9 mouse cellular contexts compared by ENCODE assay signal in the genomic region with DNA sequence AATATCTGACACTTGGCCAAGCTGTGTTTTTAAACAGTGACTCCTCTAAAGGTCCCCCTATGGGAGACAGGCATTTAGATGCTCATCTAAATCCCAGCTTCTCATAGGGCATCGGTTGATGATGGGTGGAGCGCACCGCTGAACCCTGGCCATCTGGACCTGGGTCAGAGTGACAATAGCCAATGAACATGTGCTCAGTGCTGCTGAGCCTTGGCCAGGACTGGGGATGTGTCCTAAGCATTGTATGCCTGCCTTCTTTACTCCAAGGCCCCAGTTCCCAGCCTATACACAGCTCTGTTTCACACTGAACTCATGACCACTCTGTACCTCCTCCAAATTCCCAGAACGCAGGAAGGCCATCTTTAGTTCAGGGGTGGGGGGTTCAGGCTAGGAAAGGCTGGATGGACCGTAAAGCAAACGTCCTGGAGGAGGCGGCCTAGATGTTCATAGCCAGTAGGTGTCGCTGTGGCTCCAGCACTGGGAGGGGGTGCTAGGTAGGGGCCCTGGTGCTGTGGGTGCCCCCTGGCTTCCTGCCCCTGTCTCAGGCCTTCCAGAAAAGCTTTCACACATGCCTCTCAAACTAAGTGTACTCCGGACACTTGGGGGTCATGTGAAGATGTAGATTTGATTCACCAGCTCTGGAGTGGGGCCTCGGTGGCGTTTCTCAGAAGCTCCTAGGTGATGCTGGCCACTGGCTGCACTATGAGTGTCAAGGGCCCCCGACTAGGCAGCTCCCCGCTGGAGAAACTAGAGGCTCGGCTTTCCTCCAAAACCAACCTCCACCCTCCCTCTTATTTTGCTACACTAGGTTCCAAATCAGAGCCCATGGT.
DNase-seq lines count a peak whose midpoint lies in the region; ATAC-seq lines count a peak whose summit lies in the region.
"Had no signal": no experiment of that assay in that cellular context is flagged by ENCODE, and none has a peak within 500 bp of the region (broad histone marks: within the 10 kb centered on the region; RNA-seq: fewer than 3 reads in every experiment).

No protein-coding gene starts in this region.

- H3K36me3 ChIP-seq in forebrain, embryonic 10.5 days (replicated peaks) = no peaks in the 10 kb centered on the region
- H3K36me3 ChIP-seq in forebrain, embryonic 15.5 days = no peaks in the 10 kb centered on the region
- H3K36me3 ChIP-seq in forebrain, embryonic 13.5 days (ENCODE audit: poor library complexity, severe bottlenecking) = no peaks in the 10 kb centered on the region
- H3K36me3 ChIP-seq in hindbrain, embryonic 13.5 days = no peaks in the 10 kb centered on the region
- H3K36me3 ChIP-seq: limb, embryonic 15.5 days had no signal

- no peaks in the 10 kb centered on the region for H3K9me3 ChIP-seq in forebrain, embryonic 10.5 days
- H3K9me3 ChIP-seq in forebrain, embryonic 15.5 days = no peaks in the 10 kb centered on the region
- H3K9me3 ChIP-seq in forebrain, embryonic 13.5 days (replicated peaks) = no peaks in the 10 kb centered on the region
- no peaks in the 10 kb centered on the region for H3K9me3 ChIP-seq in hindbrain, embryonic 13.5 days
- H3K9me3 ChIP-seq: limb, embryonic 15.5 days had no signal

- no peak overlapping the region for H3K4me2 ChIP-seq in forebrain, embryonic 15.5 days (replicated peaks)
- no peak overlapping the region for H3K4me2 ChIP-seq in forebrain, embryonic 13.5 days
- no peak overlapping the region for H3K4me2 ChIP-seq in hindbrain, embryonic 13.5 days
- H3K4me2 ChIP-seq: limb, embryonic 15.5 days had no signal

- H3K4me3 ChIP-seq in forebrain, embryonic 10.5 days = no peak overlapping the region
- H3K4me3 ChIP-seq in forebrain, embryonic 15.5 days = no peak overlapping the region
- H3K4me3 ChIP-seq in forebrain, embryonic 13.5 days = no peak overlapping the region
- no peak overlapping the region for H3K4me3 ChIP-seq in hindbrain, embryonic 13.5 days
- H3K4me3 ChIP-seq: limb, embryonic 15.5 days had no signal

- WGBS in forebrain, embryonic 10.5 days = 19% methylated on average over 14 of the region's 14 CpGs
- WGBS in forebrain, embryonic 15.5 days = 21% methylated on average over 14 of the region's 14 CpGs
- 23% methylated on average over 14 of the region's 14 CpGs for WGBS in forebrain, embryonic 13.5 days
- 20% methylated on average over 14 of the region's 14 CpGs for WGBS in hindbrain, embryonic 13.5 days

- H3K27ac ChIP-seq in forebrain, embryonic 10.5 days = no peak overlapping the region
- no peak overlapping the region for H3K27ac ChIP-seq in forebrain, embryonic 15.5 days (replicated peaks)
- H3K27ac ChIP-seq in forebrain, embryonic 13.5 days = no peak overlapping the region
- H3K27ac ChIP-seq in hindbrain, embryonic 13.5 days = 0 out of 2 replicates have a peak overlapping the region, but pooled peaks have one; percentile 4
- H3K27ac ChIP-seq: limb, embryonic 15.5 days had no signal

- ATAC-seq in forebrain, embryonic 15.5 days (replicated peaks) = no peak
- peak; percentile 55; the same call in 1 of the 2 replicates for ATAC-seq in forebrain, embryonic 13.5 days
- peak; percentile 53 for ATAC-seq in hindbrain, embryonic 13.5 days (ENCODE audit: low FRiP score)
- ATAC-seq in megakaryocyte progenitor cell, adult 5-6 weeks (replicated peaks; ENCODE audit: poor library complexity) = peak; percentile 88

- peaks cover 17% of the 10 kb centered on the region for H3K4me1 ChIP-seq in forebrain, embryonic 10.5 days
- no peaks in the 10 kb centered on the region for H3K4me1 ChIP-seq in forebrain, embryonic 15.5 days
- no peaks in the 10 kb centered on the region for H3K4me1 ChIP-seq in forebrain, embryonic 13.5 days
- H3K4me1 ChIP-seq in hindbrain, embryonic 13.5 days (replicated peaks) = peaks cover 28% of the 10 kb centered on the region

- DNase-seq in forebrain, embryonic 10.5 days (ENCODE audit: extremely low spot score, low spot score) = peak; percentile 74
- peak; percentile 62 to 73 for DNase-seq in adrenal gland, postnatal 36 days
- DNase-seq in layer of hippocampus, postnatal 25 days (ENCODE audit: extremely low spot score in 1 of 2, low spot score in 1 of 2) = peak; percentile 42 to 76
- peak; percentile 14 to 19 for DNase-seq in spleen, postnatal 36 days (ENCODE audit: low spot score in 2 of 2)

- peaks cover 99% of the 10 kb centered on the region for H3K27me3 ChIP-seq in forebrain, embryonic 10.5 days (ENCODE audit: poor library complexity, severe bottlenecking)
- peaks cover 14% of the 10 kb centered on the region; the same call in 1 of the 2 replicates for H3K27me3 ChIP-seq in forebrain, embryonic 15.5 days
- H3K27me3 ChIP-seq in forebrain, embryonic 13.5 days = peaks cover 45% of the 10 kb centered on the region
- H3K27me3 ChIP-seq in hindbrain, embryonic 13.5 days = peaks cover 90% of the 10 kb centered on the region

- H3K9ac ChIP-seq in forebrain, embryonic 15.5 days (replicated peaks) = no peak overlapping the region
- no peak overlapping the region for H3K9ac ChIP-seq in forebrain, embryonic 13.5 days
- H3K9ac ChIP-seq in hindbrain, embryonic 13.5 days = peak overlapping the region; percentile 43; the same call in 1 of the 2 replicates
- H3K9ac ChIP-seq: limb, embryonic 15.5 days had no signal

Comparison
In these comparisons a context has a peak if more than half of its experiments do, and no peak if none do; other contexts are left out.
1. DNase-seq: peak in every context shown above with its lines; median percentile 74 in forebrain, embryonic 10.5 days; 68 in adrenal gland, postnatal 36 days; 59 in layer of hippocampus, postnatal 25 days; 16 in spleen, postnatal 36 days.